Mouse (Mus musculus): ENCODE data around the gene Eif2d. TPM values are rescaled to one million over a fixed set of nuclear protein-coding genes. Genes with fewer than 3 reads are reported as not detected.
"Not testable (repeated sequence)": the region's sequence is repeated elsewhere in the genome, so short reads cannot be mapped to it uniquely, and the experiment has no call there.

The Eif2d gene
- polyA plus RNA-seq, 1 experiment from 2014 or later = 53.5 TPM

GRCm38 (mm10) chr1:131137717-131138118, 15.3 kb upstream of the Eif2d start:
- H3K4me1 ChIP-seq (ENCODE audit: control insufficient read depth, insufficient read depth, low read length) = no peaks in the 10 kb centered on the region; the same call in 1 of the 2 replicates
- H3K27me3 ChIP-seq (replicated peaks; ENCODE audit: control insufficient read depth, insufficient read depth, low read length) = no peaks in the 10 kb centered on the region
- peak overlapping the region; percentile 84 for H3K4me2 ChIP-seq (ENCODE audit: low read depth, low read length)
- peak overlapping the region; percentile 72 for H3K9ac ChIP-seq (ENCODE audit: low read depth, low read length)
- WGBS = 0% methylated on average over 14 of the region's 36 CpGs
- H3K27ac ChIP-seq (replicated peaks; ENCODE audit: low read depth, low read length) = peak overlapping the region; percentile 56; the same call in 1 of the 2 replicates
- H3K9me3 ChIP-seq (ENCODE audit: control insufficient read depth, low read length) = no peaks in the 10 kb centered on the region
- peak overlapping the region; percentile 77 for H3K4me3 ChIP-seq (ENCODE audit: low read depth, low read length)
- DNase-seq (ENCODE audit: low spot score) (no peak), ATAC-seq (ENCODE audit: low read depth) (peak; percentile 82)
- no peaks in the 10 kb centered on the region for H3K36me3 ChIP-seq (ENCODE audit: control insufficient read depth, insufficient read depth, low read length)

- Histone ChIP-seq H3K9me3 (ENCODE audit: control insufficient read depth, low read length) (no peaks in the 10 kb centered on the region), H3K27me3 (replicated peaks; ENCODE audit: control insufficient read depth, insufficient read depth, low read length) (no peaks in the 10 kb centered on the region), H3K9ac (ENCODE audit: low read depth, low read length) (peak within 1 kb of the TSS; percentile 72), H3K4me2 (ENCODE audit: low read depth, low read length) (peak within 1 kb of the TSS; percentile 84), H3K36me3 (ENCODE audit: control insufficient read depth, insufficient read depth, low read length) (no peaks in the 10 kb centered on the region), H3K4me1 (ENCODE audit: control insufficient read depth, insufficient read depth, low read length) (no peaks in the 10 kb centered on the region; the same call in 1 of the 2 replicates), H3K4me3 (ENCODE audit: low read depth, low read length) (peak within 1 kb of the TSS; percentile 77), H3K27ac (replicated peaks; ENCODE audit: low read depth, low read length) (peak within 1 kb of the TSS; percentile 89)
- DNase-seq (ENCODE audit: low spot score) (peak; percentile 95), ATAC-seq (ENCODE audit: low read depth) (peak; percentile 98)
- WGBS = 4% methylated on average over 39 of the region's 49 CpGs
Measured at GRCm38 (mm10) chr1:131138191-131139016, 14.6 kb upstream of the Eif2d start, which contains the start of gene Dyrk3. TSS of gene Dyrk3 (minus strand) at chr1:131138340.

- ATAC-seq (ENCODE audit: low read depth) (no peak), DNase-seq (ENCODE audit: low spot score) (peak; percentile 73)
- Histone ChIP-seq H3K27ac (replicated peaks; ENCODE audit: low read depth, low read length) (no peak overlapping the region), H3K4me2 (ENCODE audit: low read depth, low read length) (peak overlapping the region; percentile 84), H3K36me3 (ENCODE audit: control insufficient read depth, insufficient read depth, low read length) (no peaks in the 10 kb centered on the region), H3K4me1 (ENCODE audit: control insufficient read depth, insufficient read depth, low read length) (no peaks in the 10 kb centered on the region; the same call in 1 of the 2 replicates), H3K4me3 (ENCODE audit: low read depth, low read length) (peak overlapping the region; percentile 77; the same call in 1 of the 2 replicates), H3K27me3 (replicated peaks; ENCODE audit: control insufficient read depth, insufficient read depth, low read length) (no peaks in the 10 kb centered on the region), H3K9me3 (ENCODE audit: control insufficient read depth, low read length) (no peaks in the 10 kb centered on the region), H3K9ac (ENCODE audit: low read depth, low read length) (peak overlapping the region; percentile 72; the same call in 1 of the 2 replicates)
- 44% methylated on average over 11 of the region's 11 CpGs for WGBS
Measured at GRCm38 (mm10) chr1:131139102-131140095, 13.6 kb upstream of the Eif2d start.

- H3K36me3 ChIP-seq (ENCODE audit: control insufficient read depth, insufficient read depth, low read length) = no peaks in the 10 kb centered on the region
- H3K4me3 ChIP-seq (ENCODE audit: low read depth, low read length) = no peak overlapping the region
- H3K27me3 ChIP-seq (replicated peaks; ENCODE audit: control insufficient read depth, insufficient read depth, low read length) = no peaks in the 10 kb centered on the region
- no peaks in the 10 kb centered on the region for H3K9me3 ChIP-seq (ENCODE audit: control insufficient read depth, low read length)
- DNase-seq (ENCODE audit: low spot score) (no peak), ATAC-seq (ENCODE audit: low read depth) (no peak)
- no peaks in the 10 kb centered on the region for H3K4me1 ChIP-seq (ENCODE audit: control insufficient read depth, insufficient read depth, low read length)
- 67% methylated on average over 2 of the region's 2 CpGs for WGBS
- no peak overlapping the region for H3K9ac ChIP-seq (ENCODE audit: low read depth, low read length)
- H3K4me2 ChIP-seq (ENCODE audit: low read depth, low read length) = no peak overlapping the region
- no peak overlapping the region for H3K27ac ChIP-seq (replicated peaks; ENCODE audit: low read depth, low read length)
Measured at GRCm38 (mm10) chr1:131141449-131141848, 11.5 kb upstream of the Eif2d start.

- Histone ChIP-seq H3K4me3 (ENCODE audit: low read depth, low read length) (no peak overlapping the region), H3K4me2 (ENCODE audit: low read depth, low read length) (no peak overlapping the region), H3K27me3 (replicated peaks; ENCODE audit: control insufficient read depth, insufficient read depth, low read length) (no peaks in the 10 kb centered on the region), H3K4me1 (ENCODE audit: control insufficient read depth, insufficient read depth, low read length) (no peaks in the 10 kb centered on the region), H3K36me3 (ENCODE audit: control insufficient read depth, insufficient read depth, low read length) (no peaks in the 10 kb centered on the region), H3K27ac (replicated peaks; ENCODE audit: low read depth, low read length) (no peak overlapping the region), H3K9me3 (ENCODE audit: control insufficient read depth, low read length) (no peaks in the 10 kb centered on the region), H3K9ac (ENCODE audit: low read depth, low read length) (no peak overlapping the region)
- no peak for DNase-seq (ENCODE audit: low spot score)
- no peak for ATAC-seq (ENCODE audit: low read depth)
- WGBS = 74% methylated on average over 1 of the region's 1 CpGs
Measured at GRCm38 (mm10) chr1:131142472-131142871, 10.5 kb upstream of the Eif2d start.

GRCm38 (mm10) chr1:131145222-131145621, 7.8 kb upstream of the Eif2d start:
- not testable (repeated sequence) for H3K4me2 ChIP-seq (ENCODE audit: low read depth, low read length); H3K27me3 ChIP-seq (replicated peaks; ENCODE audit: control insufficient read depth, insufficient read depth, low read length); H3K36me3 ChIP-seq (ENCODE audit: control insufficient read depth, insufficient read depth, low read length); H3K4me3 ChIP-seq (ENCODE audit: low read depth, low read length); H3K27ac ChIP-seq (replicated peaks; ENCODE audit: low read depth, low read length); ATAC-seq (ENCODE audit: low read depth); H3K9ac ChIP-seq (ENCODE audit: low read depth, low read length); DNase-seq (ENCODE audit: low spot score); H3K4me1 ChIP-seq (ENCODE audit: control insufficient read depth, insufficient read depth, low read length); H3K9me3 ChIP-seq (ENCODE audit: control insufficient read depth, low read length)
- WGBS = 83% methylated on average over 3 of the region's 3 CpGs

- no peak for ATAC-seq (ENCODE audit: low read depth)
- WGBS = 78% methylated on average over 3 of the region's 3 CpGs
- H3K4me1 ChIP-seq (ENCODE audit: control insufficient read depth, insufficient read depth, low read length) = no peaks in the 10 kb centered on the region
Measured at GRCm38 (mm10) chr1:131146181-131146614, 6.8 kb upstream of the Eif2d start.

GRCm38 (mm10) chr1:131149496-131149895, 3.5 kb upstream of the Eif2d start:
- Histone ChIP-seq H3K27ac (replicated peaks; ENCODE audit: low read depth, low read length) (no peak overlapping the region), H3K4me3 (ENCODE audit: low read depth, low read length) (no peak overlapping the region), H3K36me3 (ENCODE audit: control insufficient read depth, insufficient read depth, low read length) (no peaks in the 10 kb centered on the region), H3K4me1 (ENCODE audit: control insufficient read depth, insufficient read depth, low read length) (peaks cover 7% of the 10 kb centered on the region), H3K27me3 (replicated peaks; ENCODE audit: control insufficient read depth, insufficient read depth, low read length) (no peaks in the 10 kb centered on the region), H3K9ac (ENCODE audit: low read depth, low read length) (no peak overlapping the region), H3K9me3 (ENCODE audit: control insufficient read depth, low read length) (no peaks in the 10 kb centered on the region), H3K4me2 (ENCODE audit: low read depth, low read length) (no peak overlapping the region)
- DNase-seq (ENCODE audit: low spot score) (no peak), ATAC-seq (ENCODE audit: low read depth) (no peak)
- WGBS = 55% methylated on average over 1 of the region's 1 CpGs

More at GRCm38 (mm10) chr1:131146181-131146614, 6.8 kb upstream of the Eif2d start:
- H3K27me3 ChIP-seq (replicated peaks; ENCODE audit: control insufficient read depth, insufficient read depth, low read length) = no peaks in the 10 kb centered on the region
- H3K27ac ChIP-seq (replicated peaks; ENCODE audit: low read depth, low read length) = no peak overlapping the region
- no peak overlapping the region for H3K9ac ChIP-seq (ENCODE audit: low read depth, low read length)
- no peaks in the 10 kb centered on the region for H3K36me3 ChIP-seq (ENCODE audit: control insufficient read depth, insufficient read depth, low read length)
- H3K4me3 ChIP-seq (ENCODE audit: low read depth, low read length) = no peak overlapping the region
- no peak overlapping the region for H3K4me2 ChIP-seq (ENCODE audit: low read depth, low read length)
- no peak for DNase-seq (ENCODE audit: low spot score)
- H3K9me3 ChIP-seq (ENCODE audit: control insufficient read depth, low read length) = no peaks in the 10 kb centered on the region
